Mouse (Mus musculus): Measurements from ENCODE around the gene Sycp2.

Gene Sycp2

GRCm38 (mm10) chr2:178407053-178407815, at the start of gene Sycp2:
Gene Sycp2 (minus strand): TSS chr2:178407685.
- DNase-seq, result no peak

GRCm38 (mm10) chr2:178454664-178455516, 47.4 kb upstream of the Sycp2 start:
- peak; percentile 3 for DNase-seq

- DNase-seq, result no peak
Observed at GRCm38 (mm10) chr2:178450961-178451360, 43.5 kb upstream of the Sycp2 start.

GRCm38 (mm10) chr2:178450236-178450635, 42.8 kb upstream of the Sycp2 start:
- DNase-seq, result no peak

- no peak for DNase-seq
Observed at GRCm38 (mm10) chr2:178449386-178449785, 41.9 kb upstream of the Sycp2 start.

GRCm38 (mm10) chr2:178437311-178437710, 29.8 kb upstream of the Sycp2 start:
- DNase-seq, result no peak

GRCm38 (mm10) chr2:178433903-178434302, 26.4 kb upstream of the Sycp2 start:
- DNase-seq, result no peak

- no peak for DNase-seq
Observed at GRCm38 (mm10) chr2:178433495-178433894, 26.0 kb upstream of the Sycp2 start.

GRCm38 (mm10) chr2:178430231-178430630, 22.7 kb upstream of the Sycp2 start, which contains the start of gene Cdh26:
Gene Cdh26 (plus strand): TSS chr2:178430531.
- no peak for DNase-seq

- DNase-seq, result no peak
Observed at GRCm38 (mm10) chr2:178429426-178429825, 21.9 kb upstream of the Sycp2 start.

- DNase-seq, result no peak
Observed at GRCm38 (mm10) chr2:178428676-178429075, 21.2 kb upstream of the Sycp2 start.

GRCm38 (mm10) chr2:178428183-178428582, 20.7 kb upstream of the Sycp2 start:
- no peak for DNase-seq

- no peak for DNase-seq
Observed at GRCm38 (mm10) chr2:178427181-178427580, 19.7 kb upstream of the Sycp2 start.

- DNase-seq, result no peak
Observed at GRCm38 (mm10) chr2:178426229-178426628, 18.7 kb upstream of the Sycp2 start.

- DNase-seq, result no peak
Observed at GRCm38 (mm10) chr2:178423223-178423622, 15.7 kb upstream of the Sycp2 start.

- DNase-seq, result no peak
Observed at GRCm38 (mm10) chr2:178422186-178422585, 14.7 kb upstream of the Sycp2 start.

GRCm38 (mm10) chr2:178421603-178422002, 14.1 kb upstream of the Sycp2 start:
- no peak for DNase-seq

- DNase-seq, result no peak
Observed at GRCm38 (mm10) chr2:178420576-178420975, 13.1 kb upstream of the Sycp2 start.

- no peak for DNase-seq
Observed at GRCm38 (mm10) chr2:178416970-178417369, 9.5 kb upstream of the Sycp2 start.

- DNase-seq, result no peak
Observed at GRCm38 (mm10) chr2:178416427-178416826, 8.9 kb upstream of the Sycp2 start.

- DNase-seq, result no peak
Observed at GRCm38 (mm10) chr2:178415150-178415448, 7.6 kb upstream of the Sycp2 start.

GRCm38 (mm10) chr2:178414261-178415149, 7.0 kb upstream of the Sycp2 start, which contains the start of the genes Ppp1r3d and Fam217b:
Gene Ppp1r3d (minus strand): TSS chr2:178414472.
Gene Fam217b (plus strand): TSS chr2:178414524.
- peak; percentile 61 for DNase-seq
